23 mouse cellular contexts compared by ENCODE assay signal in genomic region chr1:77471447-77471846, GRCm38 (mm10). TPM values are rescaled to one million over a fixed set of nuclear protein-coding genes. Genes with fewer than 3 reads are reported as not detected.
DNase-seq lines count a peak whose midpoint lies in the region; ATAC-seq and TF ChIP-seq lines count a peak whose summit lies in the region.
"Had no signal": no experiment of that assay in that cellular context is flagged by ENCODE, and none has a peak within 500 bp of the region (broad histone marks: within the 10 kb centered on the region; RNA-seq: fewer than 3 reads in every experiment).

No protein-coding gene starts in this region.

- no peak for ATAC-seq in heart, embryonic 13.5 days (ENCODE audit: extremely low read depth, insufficient number of reproducible peaks, low FRiP score, low TSS enrichment)
- no peak for ATAC-seq in heart, embryonic 11.5 days (replicated peaks; ENCODE audit: insufficient number of reproducible peaks, low FRiP score, low TSS enrichment)
- ATAC-seq in hindbrain, embryonic 16.5 days, result no peak
- ATAC-seq: forebrain, embryonic 13.5 days had no signal

- H3K36me3 ChIP-seq in heart, embryonic 13.5 days, result no peaks in the 10 kb centered on the region
- H3K36me3 ChIP-seq in heart, embryonic 11.5 days (ENCODE audit: control insufficient read depth, insufficient read depth, low read length), result no peaks in the 10 kb centered on the region
- H3K36me3 ChIP-seq in ES-Bruce4 (ENCODE audit: control insufficient read depth, insufficient read depth, low read length, poor library complexity, severe bottlenecking), result no peaks in the 10 kb centered on the region
- no peaks in the 10 kb centered on the region for H3K36me3 ChIP-seq in myocyte (ENCODE audit: control insufficient read depth, insufficient read depth)
- H3K36me3 ChIP-seq in hindbrain, embryonic 16.5 days (ENCODE audit: control insufficient read depth, insufficient read depth, low read length), result no peaks in the 10 kb centered on the region
- H3K36me3 ChIP-seq: hindbrain, embryonic 15.5 days; midbrain, embryonic 12.5 days had no signal

- H3K27ac ChIP-seq in heart, embryonic 13.5 days (replicated peaks), result 0 out of 2 replicates have a peak overlapping the region, but pooled peaks have one; percentile 2
- H3K27ac ChIP-seq in heart, embryonic 11.5 days (ENCODE audit: low read depth, low read length), result no peak overlapping the region
- peak overlapping the region; percentile 78; the same call in 1 of the 2 replicates for H3K27ac ChIP-seq in ES-Bruce4 (ENCODE audit: insufficient read depth, low read length)
- no peak overlapping the region for H3K27ac ChIP-seq in hindbrain, embryonic 16.5 days (ENCODE audit: low read depth, low read length)
- H3K27ac ChIP-seq: forebrain, embryonic 13.5 days; hindbrain, embryonic 15.5 days; left cerebral cortex, adult 2 months; liver, embryonic 14.5 days; midbrain, embryonic 12.5 days had no signal

- no peaks in the 10 kb centered on the region for H3K9me3 ChIP-seq in heart, embryonic 13.5 days
- H3K9me3 ChIP-seq in heart, embryonic 11.5 days (replicated peaks; ENCODE audit: control insufficient read depth, low read length), result no peaks in the 10 kb centered on the region
- no peaks in the 10 kb centered on the region for H3K9me3 ChIP-seq in ES-Bruce4 (replicated peaks; ENCODE audit: control insufficient read depth, insufficient read depth, low read length, poor library complexity, severe bottlenecking)
- H3K9me3 ChIP-seq in hindbrain, embryonic 16.5 days (ENCODE audit: control insufficient read depth, low read length), result no peaks in the 10 kb centered on the region
- H3K9me3 ChIP-seq: forebrain, embryonic 13.5 days; hindbrain, embryonic 15.5 days; midbrain, embryonic 12.5 days had no signal

- no peak for TF ChIP-seq POLR2A in ES-Bruce4 (IDR thresholded peaks at IDR 0.05; ENCODE audit: insufficient read depth, low read length)
- TF ChIP-seq POLR2A in myocyte (IDR thresholded peaks at IDR 0.05; ENCODE audit: insufficient read length, low read depth), result no peak

- H3K4me1 ChIP-seq in heart, embryonic 13.5 days, result peaks cover 21% of the 10 kb centered on the region
- H3K4me1 ChIP-seq in heart, embryonic 11.5 days (ENCODE audit: control insufficient read depth, insufficient read depth, low read length), result 0 out of 2 replicates have a peak, but pooled peaks cover 2% of the 10 kb centered on the region
- H3K4me1 ChIP-seq in ES-Bruce4 (ENCODE audit: control insufficient read depth, insufficient read depth, low read length), result peaks cover 13% of the 10 kb centered on the region
- H3K4me1 ChIP-seq in hindbrain, embryonic 16.5 days (ENCODE audit: control insufficient read depth, insufficient read depth, low read depth, low read length), result peaks cover 6% of the 10 kb centered on the region; the same call in 1 of the 2 replicates

- no peak overlapping the region for H3K4me3 ChIP-seq in heart, embryonic 13.5 days
- H3K4me3 ChIP-seq in heart, embryonic 11.5 days (ENCODE audit: low read depth, low read length), result no peak overlapping the region
- no peak overlapping the region for H3K4me3 ChIP-seq in ES-Bruce4 (ENCODE audit: low read depth, low read length)
- H3K4me3 ChIP-seq in myocyte, result no peak overlapping the region
- no peak overlapping the region for H3K4me3 ChIP-seq in hindbrain, embryonic 16.5 days (ENCODE audit: low read length)
- H3K4me3 ChIP-seq: erythroblast, embryonic 14.5 days; forebrain, embryonic 13.5 days; hindbrain, embryonic 15.5 days; left cerebral cortex, adult 2 months; midbrain, embryonic 12.5 days had no signal

- no peaks in the 10 kb centered on the region for H3K79me2 ChIP-seq in myocyte (ENCODE audit: control insufficient read depth, insufficient read depth)

- no peak overlapping the region for H3K4me2 ChIP-seq in heart, embryonic 13.5 days
- H3K4me2 ChIP-seq in heart, embryonic 11.5 days, result no peak overlapping the region
- H3K4me2 ChIP-seq in myocyte (ENCODE audit: low read depth), result peak overlapping the region; percentile 74
- no peak overlapping the region for H3K4me2 ChIP-seq in hindbrain, embryonic 16.5 days (ENCODE audit: low read length)
- H3K4me2 ChIP-seq: forebrain, embryonic 13.5 days; hindbrain, embryonic 15.5 days; midbrain, embryonic 12.5 days had no signal

- TF ChIP-seq EP300 in ES-Bruce4 (IDR thresholded peaks at IDR 0.05; ENCODE audit: insufficient read depth, low read depth, low read length), result no peak

- WGBS in heart, embryonic 13.5 days, result 56% methylated on average over 5 of the region's 5 CpGs
- WGBS in heart, embryonic 11.5 days (ENCODE audit: insufficient replicate concordance), result 52% methylated on average over 5 of the region's 5 CpGs
- WGBS in hindbrain, embryonic 16.5 days, result 60% methylated on average over 5 of the region's 5 CpGs

- DNase-seq in 3T3-L1 (ENCODE audit: low read depth, low spot score), result peak; percentile 76
- DNase-seq in spleen, postnatal 10 days (ENCODE audit: low spot score in 2 of 2), result no peak
- no peak for DNase-seq in spleen, postnatal 4 days (ENCODE audit: low spot score in 2 of 2)
- DNase-seq: adrenal gland, postnatal 14 days; cerebellum, adult 9-10 months; heart, adult 18-20 months; kidney, adult 18-20 months; kidney, postnatal 4 days; layer of hippocampus, adult 9-11 months; right cerebral cortex, postnatal 14 days; thymus, adult 2 months; thymus, postnatal 4 days had no signal

- TF ChIP-seq CTCF in ES-Bruce4 (IDR thresholded peaks at IDR 0.05; ENCODE audit: low read depth, low read length), result no peak

- no peaks in the 10 kb centered on the region for H3K27me3 ChIP-seq in heart, embryonic 13.5 days (replicated peaks)
- H3K27me3 ChIP-seq in heart, embryonic 11.5 days (ENCODE audit: control insufficient read depth, insufficient read depth, low read length), result no peaks in the 10 kb centered on the region
- H3K27me3 ChIP-seq in ES-Bruce4 (ENCODE audit: control insufficient read depth, insufficient read depth, low read length, poor library complexity, severe bottlenecking) (no peaks in the 10 kb centered on the region), myocyte (ENCODE audit: control insufficient read depth, insufficient read depth, insufficient read length) (no peaks in the 10 kb centered on the region)
- H3K27me3 ChIP-seq in hindbrain, embryonic 16.5 days (replicated peaks; ENCODE audit: control insufficient read depth, insufficient read depth, low read length), result no peaks in the 10 kb centered on the region
- H3K27me3 ChIP-seq: forebrain, embryonic 13.5 days; hindbrain, embryonic 15.5 days; midbrain, embryonic 12.5 days had no signal

- H3ac ChIP-seq in myocyte (ENCODE audit: control insufficient read depth, insufficient read length), result no peak overlapping the region

- H3K9ac ChIP-seq in heart, embryonic 13.5 days, result no peak overlapping the region
- H3K9ac ChIP-seq in heart, embryonic 11.5 days (ENCODE audit: low read depth, low read length), result no peak overlapping the region
- H3K9ac ChIP-seq in ES-Bruce4 (ENCODE audit: low read depth, poor library complexity, severe bottlenecking), result no peak overlapping the region
- no peak overlapping the region for H3K9ac ChIP-seq in hindbrain, embryonic 16.5 days (ENCODE audit: low read depth, low read length)
- H3K9ac ChIP-seq: forebrain, embryonic 13.5 days; hindbrain, embryonic 15.5 days; liver, embryonic 14.5 days; midbrain, embryonic 12.5 days had no signal

TF ChIP-seq in myocyte, 11 proteins besides CTCF, POLR2A, EP300 and RAD21:
- TF ChIP-seq MAX (IDR thresholded peaks at IDR 0.05; ENCODE audit: low read depth) (no peak), REST (IDR thresholded peaks at IDR 0.05; ENCODE audit: insufficient read depth, insufficient read length) (no peak), E2F4 (IDR thresholded peaks at IDR 0.05; ENCODE audit: insufficient read depth) (no peak), TCF3 (IDR thresholded peaks at IDR 0.05; ENCODE audit: insufficient read length, low read depth) (no peak), POLR2AphosphoS2 (IDR thresholded peaks at IDR 0.05; ENCODE audit: insufficient read length, low read depth) (no peak), SRF (IDR thresholded peaks at IDR 0.05; ENCODE audit: control insufficient read depth, insufficient read length, low read depth) (no peak), CEBPB (IDR thresholded peaks at IDR 0.05; ENCODE audit: insufficient read depth, poor library complexity, severe bottlenecking) (no peak), MYOD1 (IDR thresholded peaks at IDR 0.05; ENCODE audit: control insufficient read depth in 1 of 3, insufficient read length in 2 of 3, low read depth in 2 of 3) (no peak), TCF12 (IDR thresholded peaks at IDR 0.05; ENCODE audit: insufficient read depth, poor library complexity, severe bottlenecking) (no peak), MYOG (IDR thresholded peaks at IDR 0.05; ENCODE audit: control insufficient read depth in 1 of 3, insufficient read depth in 1 of 3, insufficient read length in 2 of 3, low read depth in 2 of 3) (no peak), USF1 (IDR thresholded peaks at IDR 0.05; ENCODE audit: low read depth) (no peak)

RNA-seq across cellular contexts. Expression of gene Epha4, which starts 43.4 kb away (rescaled TPM):
- 6.0 and 6.1 TPM in 2 replicates for polyA plus RNA-seq in heart, embryonic 13.5 days (2015; fragmentation: Nextera tagmentation; extraction: Ambion mirVana)
- polyA plus RNA-seq in heart, embryonic 11.5 days (2014; fragmentation: Nextera tagmentation; extraction: Ambion mirVana), result 7.4 TPM in 2 replicates
- 7.6 and 8.5 TPM in 2 replicates for polyA plus RNA-seq in ES-Bruce4 (2011; ENCODE audit: insufficient read depth, insufficient read length, low read depth, missing spikeins)
- 0.29 TPM for polyA plus RNA-seq in myocyte (2012; fragmentation: generic; extraction: Trizol)
- polyA plus RNA-seq in hindbrain, embryonic 16.5 days (2015; fragmentation: Nextera tagmentation; extraction: Ambion mirVana), result 37.7 and 40.8 TPM in 2 replicates
- polyA plus RNA-seq: erythroblast, embryonic 14.5 days had no signal

Comparison
In these comparisons a context has a peak if more than half of its experiments do, and no peak if none do; other contexts are left out.
1. H3K27ac ChIP-seq: peak in heart, embryonic 13.5 days (single experiment) and ES-Bruce4 (single experiment); none in heart, embryonic 11.5 days (single experiment) and hindbrain, embryonic 16.5 days (single experiment).